In the genomic region with DNA sequence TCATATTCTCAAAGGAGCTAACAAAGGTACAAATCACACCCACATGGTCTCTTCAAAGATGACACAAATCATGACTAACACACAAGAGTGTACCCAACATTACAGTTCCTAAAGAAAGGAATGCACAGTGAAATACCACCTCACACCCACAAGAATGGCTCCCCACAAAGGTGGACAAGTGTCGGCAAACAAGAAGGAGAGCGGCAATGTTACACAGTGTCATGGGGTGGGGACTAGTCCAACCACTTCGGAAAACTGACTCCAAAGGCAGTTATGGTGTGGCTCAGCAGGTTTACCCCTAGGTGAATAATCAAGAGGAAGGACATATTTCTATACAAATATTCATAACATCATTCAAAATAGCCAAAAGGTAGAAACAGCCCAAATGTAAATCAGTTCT, we compare ENCODE assay signal across 16 mouse cellular contexts.
"Had no signal": no experiment of that assay in that cellular context is flagged by ENCODE, and none has a peak within 500 bp of the region (broad histone marks: within the 10 kb centered on the region; RNA-seq: fewer than 3 reads in every experiment).

No protein-coding gene starts in this region.

- ATAC-seq: forebrain, embryonic 16.5 days; hindbrain, embryonic 16.5 days; intestine, embryonic 15.5 days; intestine, postnatal 0 days had no signal

- H3K9me3 ChIP-seq: heart, embryonic 10.5 days; heart, embryonic 12.5 days; hindbrain, embryonic 10.5 days; hindbrain, embryonic 12.5 days; intestine, embryonic 15.5 days; kidney, embryonic 15.5 days; limb, embryonic 13.5 days had no signal

- DNase-seq: gastrocnemius, adult 2 months; gastrocnemius, postnatal 25 days; layer of hippocampus, postnatal 36 days; left cerebral cortex, postnatal 4 days had no signal

- H3K9ac ChIP-seq: heart, embryonic 12.5 days; hindbrain, embryonic 12.5 days; hindbrain, embryonic 14.5 days; intestine, embryonic 15.5 days; kidney, embryonic 15.5 days; limb, embryonic 13.5 days had no signal

- H3K4me3 ChIP-seq: gastrocnemius, adult 2 months; heart, embryonic 10.5 days; heart, embryonic 12.5 days; hindbrain, embryonic 10.5 days; hindbrain, embryonic 12.5 days; intestine, embryonic 15.5 days; kidney, embryonic 15.5 days; limb, embryonic 13.5 days had no signal

- H3K4me1 ChIP-seq: hindbrain, embryonic 10.5 days; hindbrain, embryonic 12.5 days; intestine, embryonic 15.5 days; kidney, embryonic 15.5 days had no signal

- H3K27me3 ChIP-seq: heart, embryonic 12.5 days; hindbrain, embryonic 12.5 days; intestine, embryonic 15.5 days; kidney, embryonic 15.5 days; limb, embryonic 13.5 days had no signal

- H3K4me2 ChIP-seq: heart, embryonic 12.5 days; hindbrain, embryonic 12.5 days; hindbrain, embryonic 14.5 days; intestine, embryonic 15.5 days; kidney, embryonic 15.5 days; limb, embryonic 13.5 days had no signal

- H3K27ac ChIP-seq: heart, embryonic 10.5 days; hindbrain, embryonic 10.5 days; hindbrain, embryonic 12.5 days; hindbrain, embryonic 14.5 days; intestine, embryonic 15.5 days; kidney, postnatal 0 days; limb, embryonic 13.5 days had no signal

- H3K36me3 ChIP-seq: heart, embryonic 12.5 days; hindbrain, embryonic 10.5 days; hindbrain, embryonic 12.5 days; intestine, embryonic 15.5 days had no signal
